Mouse (Mus musculus) bone marrow macrophage, adult 2 months (primary cell): ENCODE results near the gene Adora2a.

ENCODE experiments used
- CTCF ChIP-seq: IDR thresholded peaks from 2 replicates; pipeline ENCODE4 v1.5.1; 2012; ENCODE audit warnings: low read depth, mild to moderate bottlenecking, low read length, moderate library complexity
- POLR2A ChIP-seq: IDR thresholded peaks from 2 replicates; pipeline ENCODE4 v1.6.1; 2012; ENCODE audit warnings: mild to moderate bottlenecking, low read depth, low read length, borderline replicate concordance

DNA sequence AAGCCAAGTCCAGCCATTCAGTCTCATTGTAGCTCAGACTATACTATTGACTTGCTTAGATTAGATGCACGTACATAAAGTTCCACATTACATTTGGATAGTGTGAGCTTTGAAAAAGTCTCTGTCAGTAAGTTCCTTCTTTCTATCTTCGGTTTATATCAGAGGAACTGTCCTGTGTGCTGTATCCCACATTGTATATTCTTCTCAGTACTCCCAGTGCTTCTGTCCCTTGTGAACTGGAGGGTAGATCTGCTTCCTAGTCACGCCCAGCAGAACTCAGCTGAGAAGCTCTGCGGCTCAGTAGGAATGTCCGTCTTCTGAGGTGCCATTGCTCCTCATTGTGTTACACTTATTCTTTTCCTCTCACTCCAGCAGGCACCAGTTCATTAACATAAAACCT, 18.1 kb upstream of the Adora2a start:
- TF ChIP-seq POLR2A = no peak
- TF ChIP-seq CTCF = no peak
